8 mouse cellular contexts compared by ENCODE assay signal in the genomic region with DNA sequence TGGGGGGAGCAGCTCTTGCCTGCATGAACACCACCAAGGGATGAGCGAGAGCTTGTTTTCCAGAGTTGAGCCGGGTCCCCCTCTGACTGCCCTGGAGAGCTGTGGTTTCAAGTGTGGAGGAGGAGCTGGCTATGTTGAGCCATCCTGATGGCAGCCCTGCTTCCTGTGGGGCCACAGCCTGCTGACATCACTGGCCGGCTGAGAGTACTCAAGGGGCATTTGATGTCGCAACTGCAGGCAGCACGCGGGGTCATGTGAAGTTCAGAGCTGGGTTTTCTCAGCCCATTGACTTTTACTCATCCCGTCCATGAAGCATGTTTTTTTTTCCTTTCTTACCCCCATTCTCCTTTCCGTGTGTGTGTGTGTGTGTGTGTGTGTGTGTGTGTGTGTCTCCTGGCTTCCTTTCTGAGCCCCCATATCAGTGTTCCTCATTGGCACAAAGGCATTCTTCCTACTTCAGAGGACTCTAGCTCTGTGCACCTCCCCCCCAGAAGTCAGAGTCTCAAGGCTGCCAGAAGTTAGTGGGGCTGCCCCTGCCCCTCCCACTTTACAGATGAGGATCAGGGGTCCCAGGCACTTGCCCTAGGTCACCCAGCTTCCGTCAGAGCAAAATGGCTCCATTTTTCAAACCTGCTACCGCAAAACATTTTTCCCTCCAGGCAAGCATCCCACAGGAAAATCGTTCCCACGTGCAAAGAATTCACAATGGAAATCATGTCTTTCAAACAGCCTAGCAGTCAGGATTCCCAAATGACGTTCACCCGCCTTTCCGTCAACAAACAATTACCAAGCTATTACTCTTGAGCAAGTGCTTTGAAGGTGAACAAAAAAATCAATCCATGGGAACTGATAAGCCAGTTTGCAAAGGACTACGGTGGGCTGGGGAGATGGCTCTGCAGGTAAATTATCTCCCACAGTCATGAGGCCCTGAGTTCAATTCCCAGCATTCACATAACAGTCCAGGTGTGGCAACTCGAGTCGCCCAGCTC. TPM values are rescaled to one million over a fixed set of nuclear protein-coding genes. Genes with fewer than 3 reads are reported as not detected.
A peak's percentile ranks its signal among the peaks of the same experiment; 100 is the strongest.
DNase-seq lines count a peak whose midpoint lies in the region; ATAC-seq and TF ChIP-seq lines count a peak whose summit lies in the region.

No protein-coding gene starts in this region.

- TF ChIP-seq POLR2A in lung, adult 2 months (IDR thresholded peaks at IDR 0.05; ENCODE audit: borderline replicate concordance, extremely low read depth, low read depth, low read length) = no peak

- H3K27ac ChIP-seq in intestine, postnatal 0 days (ENCODE audit: low read depth, low read length) = peak overlapping the region; percentile 11; the same call in 1 of the 2 replicates

- TF ChIP-seq CTCF in intestine, postnatal 0 days (IDR thresholded peaks at IDR 0.05; ENCODE audit: low read depth) = no peak
- TF ChIP-seq CTCF in lung, adult 2 months (IDR thresholded peaks at IDR 0.05; ENCODE audit: insufficient read depth, low read length) = no peak

- peak; percentile 57 for ATAC-seq in intestine, postnatal 0 days

- peak overlapping the region; percentile 21; the same call in 1 of the 2 replicates for H3K4me2 ChIP-seq in intestine, postnatal 0 days (replicated peaks; ENCODE audit: low read depth)

- no peaks in the 10 kb centered on the region for H3K9me3 ChIP-seq in intestine, postnatal 0 days (ENCODE audit: control insufficient read depth)

- H3K9ac ChIP-seq in intestine, postnatal 0 days (ENCODE audit: low read depth, low read length) = no peak overlapping the region

- H3K36me3 ChIP-seq in intestine, postnatal 0 days (ENCODE audit: control insufficient read depth, insufficient read depth) = peaks cover 7% of the 10 kb centered on the region
- H3K36me3 ChIP-seq in splenic B cell, adult 2 months (ENCODE audit: control insufficient read depth, insufficient read depth, low read length, poor library complexity, severe bottlenecking) = no peaks in the 10 kb centered on the region

- no peaks in the 10 kb centered on the region for H3K27me3 ChIP-seq in intestine, postnatal 0 days (replicated peaks; ENCODE audit: control insufficient read depth, insufficient read depth, low read length)
- H3K27me3 ChIP-seq in splenic B cell, adult 2 months (ENCODE audit: control insufficient read depth, insufficient read depth, low read length, poor library complexity, severe bottlenecking) = no peaks in the 10 kb centered on the region

- H3K4me1 ChIP-seq in intestine, postnatal 0 days (replicated peaks; ENCODE audit: control insufficient read depth, insufficient read depth, low read length) = peaks cover 35% of the 10 kb centered on the region
- H3K4me1 ChIP-seq in lung, adult 2 months (ENCODE audit: control insufficient read depth, insufficient read depth, low read length) = peaks cover 32% of the 10 kb centered on the region

- intact Hi-C loops in gastrocnemius, postnatal 36 days (cut with DNase I) = no loop called here

- peak; percentile 64 for DNase-seq in CD4-positive, CD25-positive, alpha-beta regulatory T cell, adult 2 months (ENCODE audit: low read depth, low spot score)
- peak; percentile 89 for DNase-seq in adrenal gland, adult 2 months
- DNase-seq in gastrocnemius, postnatal 36 days = peak; percentile 60 to 77
- DNase-seq in lung, adult 2 months = peak; percentile 80
- peak; percentile 81 for DNase-seq in splenic B cell, adult 2 months (ENCODE audit: low read depth, low spot score)
- no peak for DNase-seq in right cerebral cortex, postnatal 14 days
- no peak for DNase-seq in layer of hippocampus, postnatal 36 days

- WGBS in intestine, postnatal 0 days = 9% methylated on average over 18 of the region's 18 CpGs
- WGBS in lung, adult 2 months = 28% methylated on average over 18 of the region's 18 CpGs

- no peak overlapping the region for H3K4me3 ChIP-seq in intestine, postnatal 0 days (ENCODE audit: low read depth, low read length)
- no peak overlapping the region for H3K4me3 ChIP-seq in lung, adult 2 months (replicated peaks; ENCODE audit: extremely low read depth, low read depth, low read length)

RNA-seq across cellular contexts. Expression of gene Smad3, which starts 41.4 kb away (rescaled TPM):
- 10 to 100 TPM; 30.4 to 33.7 TPM for total RNA-seq in adrenal gland, adult 2 months (2021)
- 29.5 and 41.9 TPM in 2 replicates for polyA plus RNA-seq in adrenal gland, adult 2 months (2012; rRNA removed)
- total RNA-seq in gastrocnemius, postnatal 36 days (2021) = 10 to 100 TPM; 46.3 to 56.9 TPM
- 5.0 and 5.7 TPM in 2 replicates for polyA plus RNA-seq in intestine, postnatal 0 days (2015; fragmentation: Nextera tagmentation; extraction: Ambion mirVana)
- polyA plus RNA-seq in lung, adult 2 months (2012; rRNA removed) = 34.6 and 41.0 TPM in 2 replicates
- total RNA-seq in layer of hippocampus, postnatal 36 days (2021) = 10 to 100 TPM; 40.1 to 45.2 TPM

Comparison
In these comparisons a context has a peak if more than half of its experiments do, and no peak if none do; other contexts are left out.
1. DNase-seq: peak in CD4-positive, CD25-positive, alpha-beta regulatory T cell, adult 2 months (single experiment), adrenal gland, adult 2 months (single experiment), gastrocnemius, postnatal 36 days (2 of 2), lung, adult 2 months (single experiment) and splenic B cell, adult 2 months (single experiment); none in right cerebral cortex, postnatal 14 days (single experiment) and layer of hippocampus, postnatal 36 days (0 of 2).